Mouse (Mus musculus) bone marrow, adult 2 months (tissue): ENCODE measurements around the gene Slc24a3. TPM values are rescaled to one million over a fixed set of nuclear protein-coding genes. Genes with fewer than 3 reads are reported as not detected.

Experiments used
- H3K27ac ChIP-seq: fragments of 200-500 bp; 2 replicates; pipeline ENCODE4 v1.5.1; 2012; ENCODE audit warnings: low read depth, mild to moderate bottlenecking, control low read depth, inconsistent platforms, low read length; ENCODE audit not compliant: control insufficient read depth, poor library complexity, insufficient read depth
- H3K4me1 ChIP-seq: fragments of 200-500 bp; 2 replicates; pipeline ENCODE4 v1.6.1; 2011; ENCODE audit warnings: low read length; ENCODE audit not compliant: control insufficient read depth, insufficient read depth
- H3K4me3 ChIP-seq: fragments of 200-500 bp; replicated peaks from 2 replicates; pipeline ENCODE3; 2011; ENCODE audit warnings: mild to moderate bottlenecking, low read depth, low read length, control low read depth; ENCODE audit not compliant: control insufficient read depth
- CTCF ChIP-seq: fragments of 200-500 bp; IDR thresholded peaks from 2 replicates; pipeline ENCODE4 v1.5.1; 2011; ENCODE audit warnings: low read length, control low read depth; ENCODE audit not compliant: control insufficient read depth, insufficient read depth
- POLR2A ChIP-seq: fragments of 200-500 bp; IDR thresholded peaks from 2 replicates; pipeline ENCODE4 v1.6.1; 2011; ENCODE audit warnings: low read depth, mild to moderate bottlenecking, control low read depth, low read length, borderline replicate concordance; ENCODE audit not compliant: control insufficient read depth
- WGBS: fragments of 180-500 bp; shearing (Covaris S2); methylation state at CpG from one replicate; pipeline ENCODE4 v1.1.7; 2018; 5-methylcytosine and 5-hydroxymethylcytosine counted together
- polyA plus RNA-seq: library from polyadenylated mRNA; stranded (reverse); fragments of >200 nt; gene quantifications from 2 replicates; pipeline ENCODE4 v1.2.4, GENCODE M21; 2011; ENCODE audit warnings: low replicate concordance; ENCODE audit not compliant: missing spikeins, insufficient read depth, insufficient read length

Slc24a3 gene
- polyA plus RNA-seq, 1 experiment = 3.2 TPM

DNA sequence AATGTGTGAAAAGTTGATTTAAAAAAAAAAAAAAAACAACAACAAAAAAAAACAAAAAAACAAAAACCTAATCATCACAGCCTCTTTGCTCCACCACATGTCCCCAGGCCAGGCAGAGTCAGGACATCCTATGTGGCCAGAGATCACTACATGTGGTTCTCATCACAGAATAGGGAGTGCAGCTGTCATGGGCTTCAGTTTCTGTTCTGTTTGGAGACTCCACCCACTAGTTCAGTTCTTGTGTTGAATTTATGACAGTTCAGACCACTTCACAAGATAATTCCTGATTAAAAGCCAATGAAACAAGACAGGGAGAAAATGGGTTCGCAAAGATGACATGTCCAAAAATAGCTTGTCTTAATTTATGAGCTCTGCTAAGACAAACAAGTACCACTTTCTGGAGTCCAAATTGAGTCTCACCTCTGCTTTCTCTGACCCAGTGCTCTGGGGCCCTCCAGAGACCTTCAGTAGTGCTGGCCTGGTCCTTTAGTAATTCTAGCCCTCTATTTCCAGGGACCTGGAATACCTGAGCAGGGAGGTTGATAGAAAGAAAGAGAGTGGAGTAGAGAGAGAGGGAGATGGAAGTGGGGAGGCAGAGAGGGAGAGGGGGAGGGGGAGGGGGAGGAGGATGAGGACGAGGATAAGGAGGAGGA, 139.8 kb downstream of the Slc24a3 start:
- H3K4me3 ChIP-seq = no peak overlapping the region
- H3K27ac ChIP-seq = no peak overlapping the region
- H3K4me1 ChIP-seq = no peaks in the 10 kb centered on the region
- 69% methylated on average over 2 of the region's 2 CpGs for WGBS
- TF ChIP-seq POLR2A (no peak), CTCF (no peak)

- Histone ChIP-seq H3K4me1 (no peaks in the 10 kb centered on the region), H3K4me3 (no peak overlapping the region), H3K27ac (no peak overlapping the region)
- TF ChIP-seq POLR2A (no peak), CTCF (no peak)
- 54% methylated on average over 2 of the region's 2 CpGs for WGBS
Measured at GRCm38 (mm10) chr2:145318916-145319315, 151.4 kb downstream of the Slc24a3 start.

- Histone ChIP-seq H3K27ac (no peak overlapping the region), H3K4me1 (no peaks in the 10 kb centered on the region), H3K4me3 (no peak overlapping the region)
- TF ChIP-seq CTCF (no peak), POLR2A (no peak)
- 78% methylated on average over 3 of the region's 3 CpGs for WGBS
Measured at GRCm38 (mm10) chr2:145321287-145321686, 153.7 kb downstream of the Slc24a3 start.

- H3K4me3 ChIP-seq = no peak overlapping the region
- TF ChIP-seq CTCF (no peak), POLR2A (no peak)
- no peaks in the 10 kb centered on the region for H3K4me1 ChIP-seq
Measured at GRCm38 (mm10) chr2:145321755-145322154, 154.2 kb downstream of the Slc24a3 start.

DNA sequence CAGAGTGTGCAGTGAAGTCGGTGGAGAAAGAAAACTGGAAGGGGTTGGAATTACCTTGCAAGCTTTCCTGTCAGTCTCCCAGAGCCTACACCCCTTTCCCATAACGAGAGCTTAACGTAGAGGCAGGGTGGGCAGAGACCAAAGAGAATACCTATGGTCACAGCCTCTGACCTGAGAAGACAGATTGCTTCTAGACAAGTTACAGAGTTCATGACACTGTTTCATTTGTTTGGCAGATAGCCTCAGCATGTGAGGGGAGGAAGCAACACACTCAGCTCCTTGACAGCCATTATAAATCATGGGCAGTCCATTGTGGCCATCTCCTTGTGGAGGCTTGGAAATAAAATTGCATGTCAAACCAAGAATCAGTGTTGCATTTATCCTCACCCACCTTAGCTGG, 156.9 kb downstream of the Slc24a3 start:
- TF ChIP-seq POLR2A = no peak
- no peak for TF ChIP-seq CTCF
- H3K4me1 ChIP-seq = no peaks in the 10 kb centered on the region
- H3K27ac ChIP-seq = no peak overlapping the region
- H3K4me3 ChIP-seq = no peak overlapping the region
- WGBS = 61% methylated on average over 3 of the region's 3 CpGs

More at GRCm38 (mm10) chr2:145321755-145322154, 154.2 kb downstream of the Slc24a3 start:
- H3K27ac ChIP-seq = no peak overlapping the region

DNA sequence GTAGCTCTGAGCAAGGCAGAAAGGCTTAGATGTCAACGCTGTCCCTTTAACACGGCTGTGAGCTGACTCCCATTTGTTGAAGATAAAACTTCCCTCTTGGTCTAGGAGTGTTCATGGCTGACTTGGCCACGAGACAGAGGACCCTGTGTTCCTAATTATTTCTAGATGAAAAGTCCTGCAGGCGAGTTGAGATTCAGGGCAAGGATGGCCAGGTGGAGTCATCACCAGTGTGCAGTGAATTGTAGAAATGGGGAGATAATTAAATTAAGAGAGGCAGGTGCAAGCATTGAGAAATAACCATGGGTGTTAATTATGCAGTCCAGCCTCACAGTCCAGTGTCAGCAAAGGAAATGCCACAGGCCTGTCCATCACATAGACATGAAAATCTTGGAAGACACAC, 158.3 kb downstream of the Slc24a3 start:
- Histone ChIP-seq H3K27ac (no peak overlapping the region), H3K4me3 (no peak overlapping the region), H3K4me1 (no peaks in the 10 kb centered on the region)
- TF ChIP-seq POLR2A (no peak), CTCF (no peak)
- WGBS = 76% methylated on average over 4 of the region's 4 CpGs

DNA sequence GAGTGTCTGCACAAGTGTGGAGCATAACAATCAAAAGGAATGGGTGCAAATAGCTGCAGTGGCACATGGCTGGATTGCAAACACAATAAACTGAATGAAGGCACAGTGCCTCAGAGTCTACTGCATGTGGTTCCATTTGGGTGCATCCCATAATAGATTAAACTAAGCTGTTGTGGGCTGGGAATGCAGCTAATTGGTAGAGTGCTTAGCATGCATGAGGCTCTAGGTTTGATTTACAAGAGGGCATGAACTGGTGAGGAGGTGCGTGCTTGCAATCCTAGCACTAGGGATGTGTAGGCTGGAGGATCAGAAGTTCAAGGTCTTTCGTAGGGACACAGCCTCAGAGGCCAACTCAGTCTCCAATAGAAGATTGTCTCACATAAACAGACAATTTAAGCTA, 159.0 kb downstream of the Slc24a3 start:
- H3K4me3 ChIP-seq = no peak overlapping the region
- TF ChIP-seq CTCF = no peak
- no peak overlapping the region for H3K27ac ChIP-seq
- 80% methylated on average over 2 of the region's 2 CpGs for WGBS
- H3K4me1 ChIP-seq = no peaks in the 10 kb centered on the region

DNA sequence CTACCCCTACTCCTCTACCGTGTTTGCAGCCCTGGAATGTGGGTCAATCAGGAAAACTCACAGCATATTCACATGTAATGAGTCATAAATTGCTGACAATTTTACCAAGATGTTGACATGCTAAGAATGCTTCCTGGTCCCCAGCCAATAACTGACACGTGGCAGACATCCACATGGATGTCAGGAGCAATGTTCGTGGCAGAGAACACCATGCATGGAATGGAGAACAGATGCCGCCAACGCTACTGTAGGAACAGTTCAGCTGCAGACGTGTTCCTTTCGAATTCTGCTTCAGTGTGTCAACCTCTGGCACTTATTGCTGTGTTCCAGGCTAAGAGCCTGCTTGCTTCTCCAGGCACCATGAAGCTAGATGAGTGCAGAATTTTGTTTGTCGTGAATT, 162.2 kb downstream of the Slc24a3 start:
- Histone ChIP-seq H3K4me1 (no peaks in the 10 kb centered on the region), H3K27ac (no peak overlapping the region), H3K4me3 (no peak overlapping the region)
- 81% methylated on average over 8 of the region's 8 CpGs for WGBS
- TF ChIP-seq CTCF = no peak

GRCm38 (mm10) chr2:145331525-145331924, 164.0 kb downstream of the Slc24a3 start:
- Histone ChIP-seq H3K4me1 (no peaks in the 10 kb centered on the region), H3K27ac (no peak overlapping the region), H3K4me3 (no peak overlapping the region)
- WGBS = 74% methylated on average over 1 of the region's 1 CpGs
- no peak for TF ChIP-seq CTCF
- TF ChIP-seq POLR2A = no peak
